Mouse (Mus musculus): ENCODE measurements around the gene Plekha4.
"Not testable (repeated sequence)": the region's sequence is repeated elsewhere in the genome, so short reads cannot be mapped to it uniquely, and the experiment has no call there.

Plekha4 gene

DNA sequence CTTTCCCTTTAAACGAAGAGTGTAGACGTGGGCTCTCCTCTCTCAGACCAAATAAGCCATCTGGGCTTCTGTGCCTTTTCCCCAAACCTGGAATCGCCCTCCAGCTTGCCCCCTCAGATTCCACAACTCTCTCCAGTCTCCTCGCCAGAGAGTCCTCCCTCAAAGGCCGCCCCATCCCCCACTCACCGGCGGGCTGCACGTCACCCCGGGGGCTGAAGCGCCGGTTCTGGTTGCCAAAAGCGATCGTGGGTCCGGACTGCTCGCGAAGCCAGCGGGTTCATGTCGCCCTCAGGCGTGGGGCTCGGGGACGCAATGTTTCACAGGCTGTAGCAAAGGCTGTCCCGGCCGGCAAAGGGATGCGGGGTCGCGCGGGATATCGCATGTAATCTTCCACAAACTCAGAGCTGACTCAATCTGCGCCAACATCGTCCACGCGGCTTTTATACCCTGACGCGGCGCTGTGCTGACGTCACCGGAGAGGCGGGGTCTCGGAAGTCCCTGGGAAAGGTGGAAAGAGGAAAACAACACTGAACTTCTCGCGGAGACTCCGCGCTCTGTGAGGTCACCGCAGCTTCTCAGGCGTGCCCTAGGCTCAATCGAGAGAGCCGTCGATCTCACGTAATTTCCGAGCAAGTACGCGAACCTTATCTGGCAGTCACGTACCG lies at the start of gene Plekha4, which contains the start of gene Ppp1r15a:
Gene Plekha4 (plus strand): TSS at position 522 of the 665 bp plus-strand sequence.
Gene Ppp1r15a (minus strand): TSS at position 460 of the 665 bp plus-strand sequence.
- peak; percentile 93 for DNase-seq (ENCODE audit: low spot score)

DNA sequence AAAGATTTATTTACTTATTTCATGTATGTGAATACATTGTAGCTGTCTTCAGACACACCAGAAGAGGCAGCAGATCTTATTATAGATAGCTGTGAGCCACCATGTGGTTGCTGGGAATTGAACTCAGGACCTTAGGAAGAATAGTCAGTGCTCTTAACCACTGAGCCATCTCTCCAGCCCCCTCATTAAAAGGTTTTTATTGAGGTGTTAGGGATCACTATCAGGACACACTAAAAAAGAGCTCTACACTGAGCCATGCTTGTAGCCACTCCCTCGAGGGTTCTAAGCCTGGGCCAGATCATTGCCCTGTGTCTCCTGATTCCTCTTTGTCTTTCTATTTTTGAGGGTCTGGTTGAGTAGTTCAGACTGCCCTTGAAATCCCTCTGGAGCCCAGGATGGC lies 49.7 kb upstream of the Plekha4 start:
- no peak for DNase-seq (ENCODE audit: low spot score)

DNA sequence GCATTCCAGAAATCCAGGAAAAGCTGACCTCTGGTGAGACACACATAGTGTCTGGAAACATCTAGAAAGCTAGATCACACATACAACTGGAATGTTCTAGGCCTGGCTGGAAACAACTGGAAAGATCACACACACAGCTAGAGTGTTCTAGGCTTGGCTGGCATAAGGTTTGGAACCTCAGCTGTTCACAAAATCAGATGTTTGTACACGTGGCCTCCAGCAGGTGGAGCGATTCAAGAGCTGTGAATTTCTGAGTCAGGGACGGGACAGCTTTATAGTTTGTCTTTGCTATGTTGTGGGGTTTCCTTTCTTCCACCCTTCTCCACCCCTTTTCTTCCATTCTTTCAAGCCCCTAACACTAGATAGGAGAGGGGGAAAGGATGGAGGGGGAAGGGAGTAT lies 49.1 kb upstream of the Plekha4 start:
- no peak for DNase-seq (ENCODE audit: low spot score)

DNA sequence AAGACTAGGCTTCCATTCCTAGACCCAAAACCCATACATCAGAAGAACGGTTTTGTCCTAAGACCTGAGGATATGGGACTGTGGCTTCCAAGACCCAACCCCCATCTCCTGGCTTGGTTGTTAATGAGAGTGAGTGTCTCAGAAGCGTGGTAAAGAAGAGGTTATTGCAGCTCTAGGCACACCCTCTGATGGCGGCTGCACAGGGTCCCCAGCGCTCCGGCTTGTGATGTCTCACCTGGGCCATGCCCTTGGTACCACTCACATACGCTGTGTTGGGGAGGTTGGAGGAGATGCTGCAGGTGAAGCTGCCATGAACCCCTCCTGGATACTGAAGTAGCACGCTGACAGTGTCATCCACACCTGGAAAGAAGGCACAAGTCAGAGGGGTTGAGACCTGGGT lies 47.4 kb upstream of the Plekha4 start:
- no peak for DNase-seq (ENCODE audit: low spot score)

DNA sequence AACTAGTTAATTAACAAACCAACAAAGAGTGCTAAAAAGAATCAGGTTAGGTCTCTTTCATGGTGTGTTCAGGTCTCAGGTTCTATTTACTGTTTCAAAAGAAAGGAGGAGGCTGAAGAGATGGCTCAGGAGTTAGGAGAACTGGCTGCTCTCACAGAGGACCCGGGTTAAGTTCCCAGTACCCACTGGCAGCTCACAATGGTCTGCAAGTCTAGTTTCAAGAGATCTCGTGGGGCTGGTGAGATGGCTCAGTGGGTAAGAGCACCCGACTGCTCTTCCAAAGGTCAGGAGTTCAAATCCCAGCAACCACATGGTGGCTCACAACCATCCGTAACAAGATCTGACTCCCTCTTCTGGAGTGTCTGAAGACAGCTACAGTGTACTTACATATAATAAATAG lies 45.8 kb upstream of the Plekha4 start:
- DNase-seq (ENCODE audit: low spot score) = not testable (repeated sequence)

DNA sequence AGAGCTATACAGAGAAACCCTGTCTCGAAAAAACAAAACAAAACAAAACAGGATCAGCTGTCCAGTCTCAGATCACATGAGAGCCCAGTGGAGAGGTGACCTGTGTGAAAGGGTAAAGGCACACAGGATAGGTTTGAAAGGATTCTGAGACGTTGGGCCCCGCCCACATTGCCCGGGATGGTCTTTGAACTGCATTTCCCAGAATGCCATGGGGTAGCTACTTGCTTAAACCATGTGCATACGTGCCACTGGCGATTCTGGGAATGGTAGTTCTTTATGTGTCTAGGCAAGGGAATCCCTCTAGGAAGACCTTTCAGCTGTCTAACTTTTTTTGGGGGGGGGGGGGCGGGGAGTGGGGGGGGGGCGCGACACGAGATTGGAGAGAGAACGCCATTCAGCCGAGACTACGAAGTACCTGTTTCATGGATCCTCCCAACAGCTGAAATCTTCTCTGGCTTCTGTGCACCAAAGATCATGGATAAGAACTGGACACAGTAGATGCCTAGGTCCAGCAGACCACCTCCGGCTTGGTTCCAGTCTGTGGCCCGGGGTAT lies 44.7 kb upstream of the Plekha4 start, which contains the start of gene Tulp2:
Gene Tulp2 (plus strand): TSS at position 504 of the 554 bp plus-strand sequence.
- peak; percentile 78 for DNase-seq (ENCODE audit: low spot score)

DNA sequence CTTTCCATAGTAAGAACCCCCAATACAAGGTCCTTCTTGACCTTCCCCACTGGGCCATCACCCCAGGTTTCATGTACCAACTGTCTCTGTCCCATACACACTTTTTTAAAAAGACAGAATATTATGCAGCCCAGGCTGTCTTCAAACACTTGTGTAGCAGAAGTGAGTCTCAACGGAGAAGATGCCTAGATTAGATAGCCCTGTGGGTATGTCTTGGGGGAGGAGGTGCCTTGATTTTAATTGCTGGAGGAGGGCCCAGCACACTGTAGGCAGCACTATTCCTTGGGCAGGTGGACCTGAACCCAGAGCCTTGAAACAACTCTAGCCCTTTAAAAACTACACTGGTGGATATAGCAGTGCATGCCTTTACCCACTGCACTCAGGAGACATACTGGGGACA lies 44.0 kb upstream of the Plekha4 start:
- DNase-seq (ENCODE audit: low spot score) = no peak

DNA sequence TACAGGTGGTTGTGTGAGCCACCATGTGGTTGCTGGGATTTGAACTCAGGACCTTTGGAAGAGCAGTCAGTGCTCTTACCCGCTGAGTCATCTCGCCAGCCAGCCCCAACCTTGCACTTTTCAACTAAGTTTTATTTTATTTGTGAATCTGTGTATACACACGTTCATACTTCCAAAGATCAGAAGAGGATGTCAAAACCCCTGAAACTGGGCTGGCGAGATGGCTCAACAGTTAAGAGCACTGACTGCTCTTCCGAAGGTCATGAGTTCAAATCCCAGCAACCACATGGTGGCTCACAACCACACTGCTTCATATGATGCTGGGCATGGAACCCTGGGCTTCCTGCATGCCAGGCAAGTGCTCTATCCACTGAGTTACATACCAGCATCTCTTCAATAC lies 41.1 kb upstream of the Plekha4 start:
- not testable (repeated sequence) for DNase-seq (ENCODE audit: low spot score)

DNA sequence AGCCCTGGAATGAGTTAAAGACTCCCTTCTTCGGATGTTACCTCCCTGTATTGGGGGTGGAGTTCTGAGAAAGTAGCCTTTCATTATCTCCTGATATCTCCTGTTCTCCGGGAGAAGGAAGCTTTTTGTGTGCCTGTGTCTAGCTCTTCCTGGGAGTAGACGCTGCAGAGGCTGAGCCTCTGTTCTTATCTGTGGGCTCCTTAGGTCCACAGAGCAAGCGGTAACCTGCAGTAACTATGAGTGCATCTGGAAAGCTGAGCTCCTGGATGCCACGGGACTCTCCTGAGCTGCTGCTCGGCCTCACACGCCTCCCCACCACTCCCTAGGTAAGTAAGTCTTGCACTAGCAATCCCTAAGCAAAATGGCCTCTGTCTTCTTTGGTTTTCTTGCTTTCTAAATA lies 40.0 kb upstream of the Plekha4 start:
- no peak for DNase-seq (ENCODE audit: low spot score)

DNA sequence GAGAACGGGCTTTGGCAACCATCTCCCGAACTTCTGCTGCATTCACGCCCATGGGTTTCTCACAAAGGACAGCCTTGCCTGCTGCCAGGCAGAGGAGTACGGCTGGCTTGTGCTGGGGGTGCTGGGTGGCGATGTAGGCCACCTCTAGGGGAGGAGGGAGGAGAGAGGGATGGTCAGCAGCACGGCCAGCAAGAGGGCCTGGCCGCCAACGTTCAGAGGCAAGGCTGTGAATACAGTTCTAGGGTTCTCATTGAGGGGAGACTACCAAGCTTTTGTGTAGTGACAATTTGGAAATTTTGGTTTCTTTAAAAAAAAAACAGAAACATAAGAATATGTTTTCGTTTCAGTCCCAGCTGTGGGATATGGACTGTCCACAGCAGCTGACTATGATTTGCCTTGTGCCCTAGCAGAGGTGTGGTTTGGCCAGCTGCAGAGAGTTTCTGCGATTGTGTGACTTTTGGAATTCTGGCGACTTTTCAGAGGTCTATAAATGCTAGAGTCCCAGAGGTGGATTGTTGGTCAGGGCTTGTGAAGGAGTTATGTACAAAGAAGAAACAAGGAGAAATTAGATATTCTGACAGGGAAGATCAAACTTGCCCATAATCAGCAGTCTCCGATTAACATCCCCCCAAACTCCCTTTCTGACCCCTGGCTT lies 39.2 kb upstream of the Plekha4 start, which contains the start of gene Gm45808:
Gene Gm45808 (minus strand): TSS at position 51 of the 655 bp plus-strand sequence.
- DNase-seq (ENCODE audit: low spot score) = no peak

DNA sequence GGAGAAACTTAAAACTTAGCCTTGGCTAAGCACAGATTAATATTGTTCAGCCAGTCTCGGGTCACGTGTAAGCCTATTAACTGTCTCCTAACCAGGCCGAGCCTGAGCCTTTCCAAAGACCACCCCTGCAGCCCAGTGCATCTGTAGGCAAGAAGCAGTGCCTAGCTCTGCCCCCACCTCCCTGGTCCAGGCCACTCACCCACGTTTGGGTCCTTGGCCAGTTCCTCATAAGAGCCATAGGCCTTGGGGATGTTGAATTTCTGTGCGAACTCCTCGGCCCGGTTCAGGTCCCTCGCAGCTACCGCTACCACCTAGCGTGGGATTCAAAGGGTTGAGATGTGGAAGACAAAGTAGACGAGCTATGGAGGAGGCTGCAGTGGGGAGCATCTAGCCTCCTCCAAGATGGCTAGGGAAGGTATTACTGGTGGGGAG lies 38.3 kb upstream of the Plekha4 start:
- DNase-seq (ENCODE audit: low spot score) = no peak

DNA sequence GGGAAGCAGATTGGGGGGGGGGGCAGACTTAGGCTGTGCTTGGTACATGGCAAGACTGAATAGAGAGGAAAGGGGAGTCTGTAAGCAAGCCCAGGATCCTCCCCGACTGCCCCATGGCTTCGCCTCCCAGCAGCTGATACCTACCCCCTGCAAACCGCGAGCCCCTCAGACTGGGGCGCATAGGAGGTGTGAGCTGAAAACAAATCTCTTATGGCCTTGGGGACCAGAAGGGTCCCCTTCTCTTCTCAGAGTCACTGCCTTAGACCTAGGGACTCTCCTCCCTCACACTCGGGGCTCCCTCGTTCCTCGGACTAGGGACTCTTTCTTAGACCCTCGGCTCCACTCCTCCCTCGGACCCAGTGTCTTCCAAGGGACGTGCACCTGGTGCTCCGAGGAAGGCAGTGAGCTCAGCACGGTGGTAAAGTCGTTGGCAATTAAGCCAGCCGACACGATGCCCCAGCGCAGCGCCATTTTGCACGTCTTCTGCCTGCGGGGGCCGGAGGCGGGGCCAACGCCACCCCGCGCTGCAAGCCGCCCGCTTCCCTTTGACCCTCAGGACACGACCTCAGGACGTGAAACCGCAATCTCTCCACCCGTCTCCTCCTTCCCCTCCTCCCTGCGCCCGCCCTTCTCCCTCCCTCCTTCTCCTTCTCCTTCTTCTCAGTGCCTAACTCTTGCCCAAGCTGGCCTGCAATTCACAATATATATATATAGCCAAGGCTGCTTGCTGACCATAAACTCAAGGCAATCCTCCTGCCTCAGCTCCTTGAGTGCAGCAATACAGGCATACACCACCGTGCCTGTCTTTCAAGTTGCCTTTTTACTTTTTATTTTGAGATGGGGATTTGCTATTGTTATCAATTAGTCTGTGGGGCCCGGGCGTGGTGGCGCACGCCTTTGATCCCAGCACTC lies 37.6 kb upstream of the Plekha4 start, which contains the start of gene Dhdh:
Gene Dhdh (minus strand): TSS at position 513 of the 912 bp plus-strand sequence.
- DNase-seq (ENCODE audit: low spot score) = no peak

DNA sequence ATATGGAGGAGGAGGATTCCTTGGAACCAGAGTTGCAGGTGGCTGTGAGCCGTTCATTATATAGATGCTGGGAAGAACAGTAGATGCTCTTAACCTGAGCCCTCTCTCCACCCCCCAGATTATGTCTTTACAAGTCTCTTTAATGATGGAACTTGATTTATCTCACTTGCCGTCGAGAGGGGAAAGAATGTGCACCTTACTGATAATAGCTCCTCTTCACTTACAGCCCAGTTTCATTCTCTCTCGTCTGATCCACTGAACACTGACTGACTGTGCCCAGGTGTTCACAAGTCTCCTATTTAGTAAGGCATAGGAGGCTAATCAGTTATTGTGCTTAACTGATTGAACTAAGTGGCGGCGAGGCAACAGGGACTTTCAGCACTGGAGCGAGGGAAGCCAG lies 36.6 kb upstream of the Plekha4 start:
- DNase-seq (ENCODE audit: low spot score) = no peak

DNA sequence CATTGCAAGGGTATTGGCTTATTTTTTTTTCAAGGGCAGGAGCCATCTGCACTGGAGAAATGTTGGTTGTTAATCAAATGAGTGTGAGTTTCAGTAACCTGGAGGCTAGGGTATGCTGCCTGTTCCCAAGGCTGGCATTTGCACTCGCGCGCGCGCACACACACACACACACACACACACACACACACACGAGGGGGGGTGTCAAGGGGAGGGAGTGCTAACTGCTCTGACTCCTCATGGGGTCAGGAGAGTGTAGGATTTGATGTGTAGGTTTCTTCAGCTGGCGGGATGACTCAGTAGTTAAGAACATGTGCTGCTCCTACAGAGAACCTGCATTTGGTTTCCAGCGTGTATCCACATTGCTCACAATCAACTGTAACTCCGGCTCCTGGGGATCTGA lies 35.3 kb upstream of the Plekha4 start:
- DNase-seq (ENCODE audit: low spot score) = no peak

DNA sequence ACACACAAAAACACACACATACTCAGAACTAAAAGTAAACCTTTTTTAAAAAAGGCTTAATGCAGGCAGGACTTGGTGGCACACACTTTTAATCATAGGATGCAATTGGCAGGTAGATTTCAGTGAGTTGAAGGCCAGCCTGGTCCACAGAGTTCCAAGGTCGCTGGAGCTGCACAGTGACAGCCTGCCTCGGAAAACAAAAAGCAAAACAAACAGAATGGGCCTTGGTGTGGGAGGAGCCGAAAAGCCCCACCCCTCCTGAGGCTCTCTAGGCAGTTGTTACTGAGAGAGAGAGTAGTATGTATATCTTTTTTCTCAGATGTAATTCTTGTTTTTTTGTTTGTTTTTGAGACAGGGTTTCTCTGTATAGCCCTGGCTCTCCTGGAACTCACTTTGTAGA lies 34.9 kb upstream of the Plekha4 start:
- no peak for DNase-seq (ENCODE audit: low spot score)

DNA sequence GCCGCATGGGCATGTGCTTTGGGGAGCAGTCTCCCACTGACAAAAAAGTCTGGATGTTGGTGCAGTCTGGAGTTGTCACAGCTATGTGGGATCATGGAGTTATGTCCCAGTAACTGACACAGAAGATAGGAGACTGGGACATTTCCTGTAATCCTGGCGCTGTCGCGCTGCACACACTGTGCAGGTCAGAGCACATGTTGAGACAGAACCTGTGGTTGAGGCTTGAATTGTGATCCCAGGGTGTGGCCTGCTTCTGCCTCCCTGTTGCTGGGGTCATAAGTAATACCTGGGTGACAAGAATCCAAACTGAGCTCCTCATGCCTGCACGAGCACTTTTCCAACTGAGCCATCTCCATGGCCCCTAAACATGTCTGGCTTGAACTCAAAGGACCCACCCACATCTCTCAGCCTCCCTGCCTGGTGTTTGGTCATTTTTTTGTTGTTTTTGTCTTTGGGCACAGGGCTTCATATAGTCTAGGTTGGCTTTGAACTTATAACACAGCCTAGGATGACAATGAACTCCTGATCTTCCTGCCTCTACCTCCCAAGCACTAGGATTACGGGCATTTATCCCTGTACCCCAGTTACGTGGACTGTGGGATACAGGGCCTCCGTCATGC lies 33.8 kb upstream of the Plekha4 start:
- no peak for DNase-seq (ENCODE audit: low spot score)

DNA sequence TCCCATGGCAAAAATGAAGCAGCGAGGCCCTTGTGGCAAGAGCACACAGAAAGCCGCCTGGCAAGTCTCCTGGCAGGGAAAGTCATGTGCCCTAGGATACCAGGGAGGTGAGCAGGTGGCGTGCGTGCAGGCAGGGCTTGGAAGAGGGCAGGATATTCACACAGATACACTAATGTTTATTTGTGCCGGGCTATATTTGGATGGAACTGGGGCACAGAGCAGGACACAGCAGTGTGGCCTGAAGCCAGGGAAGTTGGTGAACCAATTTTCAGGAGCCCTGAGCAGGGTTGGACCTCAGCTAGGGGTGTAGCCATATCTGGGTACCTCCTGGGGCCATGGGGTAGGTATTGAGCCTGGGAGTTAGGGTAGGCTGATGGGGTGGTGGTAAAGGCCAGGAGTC lies 33.2 kb upstream of the Plekha4 start:
- no peak for DNase-seq (ENCODE audit: low spot score)

DNA sequence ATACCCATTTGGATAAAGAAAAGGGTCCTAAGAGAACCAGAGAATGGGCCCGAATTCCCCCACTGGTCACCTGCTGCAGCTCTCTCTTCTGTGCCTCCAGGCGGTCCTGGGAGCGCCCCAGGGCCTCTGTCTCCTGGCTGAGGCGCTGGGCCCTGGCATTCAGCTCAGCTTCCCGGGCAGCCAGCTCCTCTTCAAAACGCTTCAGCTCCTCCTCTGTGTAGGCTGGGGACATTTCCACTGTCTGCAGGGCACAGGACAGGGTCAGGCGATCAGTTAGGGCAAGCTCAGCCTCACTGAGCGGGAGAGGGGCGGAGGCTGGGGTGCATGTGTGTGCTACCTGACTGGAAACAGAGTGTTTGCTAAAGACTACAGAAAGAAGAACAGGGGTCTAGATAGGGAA lies 31.6 kb upstream of the Plekha4 start:
- DNase-seq (ENCODE audit: low spot score) = no peak

DNA sequence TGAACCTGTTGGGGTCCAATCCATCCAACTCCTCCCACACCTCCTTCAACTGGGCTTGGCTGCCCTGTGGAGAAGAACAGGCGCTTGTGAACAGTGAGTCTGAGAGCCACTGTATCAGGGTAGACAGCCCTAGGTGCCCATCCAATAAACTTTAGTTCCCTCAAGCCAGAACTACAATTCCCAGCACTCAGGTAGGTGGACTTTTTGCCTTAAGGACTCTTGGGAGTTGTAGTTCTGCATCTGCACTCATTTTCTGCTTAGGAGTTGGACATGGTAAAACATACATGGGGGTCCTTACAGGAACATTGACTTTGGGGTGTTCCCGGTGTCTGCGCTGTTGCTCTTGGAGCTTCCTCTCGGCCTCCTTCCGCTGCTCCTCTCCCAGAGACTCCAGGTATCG lies 27.7 kb upstream of the Plekha4 start:
- no peak for DNase-seq (ENCODE audit: low spot score)

DNA sequence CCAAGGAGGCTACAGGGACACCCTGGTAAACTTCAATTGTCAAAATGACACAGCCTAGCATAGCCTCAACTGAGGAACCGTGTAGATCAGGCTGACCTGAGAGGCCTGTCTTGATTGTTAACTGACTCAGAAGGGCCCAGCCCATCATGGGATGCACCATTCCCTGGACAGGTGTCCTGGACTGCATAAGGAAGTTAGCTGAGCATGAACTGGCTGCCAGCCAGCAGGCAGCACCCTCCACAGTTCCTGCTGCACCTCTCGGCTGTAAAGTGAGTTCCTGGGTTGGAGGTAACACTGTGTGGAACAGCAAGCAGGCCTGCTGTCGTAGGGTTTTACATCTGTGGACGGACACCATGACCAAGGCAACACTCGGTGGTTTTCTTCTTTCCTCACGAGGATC lies 18.5 kb upstream of the Plekha4 start:
- no peak for DNase-seq (ENCODE audit: low spot score)

DNA sequence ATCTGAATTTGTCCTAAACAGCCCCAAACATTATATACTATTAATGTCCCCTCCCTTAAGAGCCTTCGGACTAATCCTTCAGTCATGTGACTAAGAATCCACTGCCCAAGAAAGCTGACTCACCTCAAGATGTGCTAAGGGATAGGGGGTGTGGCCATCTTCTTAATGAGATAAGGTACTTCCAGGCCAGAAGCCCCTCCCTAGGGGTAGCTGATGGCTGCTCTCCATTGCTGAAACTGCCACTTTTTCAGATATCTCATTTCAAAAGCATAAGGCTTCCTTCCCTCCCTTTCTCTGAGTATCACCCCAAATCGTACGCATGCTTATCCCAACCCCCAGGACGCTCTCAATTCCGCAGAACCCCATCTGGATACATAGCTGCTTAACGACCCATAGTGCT lies 17.6 kb upstream of the Plekha4 start:
- no peak for DNase-seq (ENCODE audit: low spot score)

Data from layer of hippocampus, adult 11-12 months (tissue).